Mouse (Mus musculus): Measurements from ENCODE around the gene Pbx3.

Pbx3 gene

GRCm38 (mm10) chr2:34298202-34298601 is 74.7 kb downstream of the Pbx3 start:
- no peak for DNase-seq (ENCODE audit: low spot score in 2 of 2)

GRCm38 (mm10) chr2:34289726-34290125 is 83.2 kb downstream of the Pbx3 start:
- DNase-seq (ENCODE audit: low spot score in 2 of 2) = no peak

GRCm38 (mm10) chr2:34284239-34284638 is 88.7 kb downstream of the Pbx3 start:
- no peak for DNase-seq (ENCODE audit: low spot score in 2 of 2)

GRCm38 (mm10) chr2:34280996-34281395 is 91.9 kb downstream of the Pbx3 start:
- no peak for DNase-seq (ENCODE audit: low spot score in 2 of 2)

GRCm38 (mm10) chr2:34279726-34280125 is 93.2 kb downstream of the Pbx3 start:
- DNase-seq (ENCODE audit: low spot score in 2 of 2) = no peak

- DNase-seq (ENCODE audit: low spot score in 2 of 2) = no peak
Measured at GRCm38 (mm10) chr2:34275630-34276193, 97.2 kb downstream of the Pbx3 start.

- DNase-seq (ENCODE audit: low spot score in 2 of 2) = no peak
Measured at GRCm38 (mm10) chr2:34262046-34262445, 110.9 kb downstream of the Pbx3 start.

- no peak for DNase-seq (ENCODE audit: low spot score in 2 of 2)
Measured at GRCm38 (mm10) chr2:34260653-34261076, 112.3 kb downstream of the Pbx3 start.

GRCm38 (mm10) chr2:34258256-34258655 is 114.7 kb downstream of the Pbx3 start:
- DNase-seq (ENCODE audit: low spot score in 2 of 2) = no peak

- no peak for DNase-seq (ENCODE audit: low spot score in 2 of 2)
Measured at GRCm38 (mm10) chr2:34257611-34258010, 115.3 kb downstream of the Pbx3 start.

GRCm38 (mm10) chr2:34256000-34256553 is 116.9 kb downstream of the Pbx3 start:
- DNase-seq (ENCODE audit: low spot score in 2 of 2) = no peak

- DNase-seq (ENCODE audit: low spot score in 2 of 2) = no peak
Measured at GRCm38 (mm10) chr2:34253627-34254026, 119.3 kb downstream of the Pbx3 start.

- no peak for DNase-seq (ENCODE audit: low spot score in 2 of 2)
Measured at GRCm38 (mm10) chr2:34253111-34253510, 119.8 kb downstream of the Pbx3 start.

GRCm38 (mm10) chr2:34252286-34252685 is 120.7 kb downstream of the Pbx3 start:
- DNase-seq (ENCODE audit: low spot score in 2 of 2) = no peak

GRCm38 (mm10) chr2:34249961-34250658 is 122.8 kb downstream of the Pbx3 start:
- DNase-seq (ENCODE audit: low spot score in 2 of 2) = no peak

GRCm38 (mm10) chr2:34249141-34249960 is 123.6 kb downstream of the Pbx3 start:
- peak in 1 of 2 experiments; percentile 8 for DNase-seq (ENCODE audit: low spot score in 2 of 2)

GRCm38 (mm10) chr2:34240885-34241284 is 132.1 kb downstream of the Pbx3 start:
- DNase-seq (ENCODE audit: low spot score in 2 of 2) = no peak

- DNase-seq (ENCODE audit: low spot score in 2 of 2) = no peak
Measured at GRCm38 (mm10) chr2:34239315-34239858, 133.6 kb downstream of the Pbx3 start.

GRCm38 (mm10) chr2:34235467-34236075 is 137.4 kb downstream of the Pbx3 start:
- DNase-seq (ENCODE audit: low spot score in 2 of 2) = no peak

GRCm38 (mm10) chr2:34234274-34234673 is 138.7 kb downstream of the Pbx3 start:
- DNase-seq (ENCODE audit: low spot score in 2 of 2) = no peak

GRCm38 (mm10) chr2:34233271-34233670 is 139.7 kb downstream of the Pbx3 start:
- no peak for DNase-seq (ENCODE audit: low spot score in 2 of 2)

GRCm38 (mm10) chr2:34227688-34228087 is 145.3 kb downstream of the Pbx3 start:
- DNase-seq (ENCODE audit: low spot score in 2 of 2) = no peak

All from thymus, postnatal 10 days (tissue).